Mouse (Mus musculus): ENCODE measurements around the gene Aoc3.
A peak's percentile ranks its signal among the peaks of the same experiment; 100 is the strongest.
"Not testable (repeated sequence)": the region's sequence is repeated elsewhere in the genome, so short reads cannot be mapped to it uniquely, and the experiment has no call there.

Gene Aoc3

GRCm38 (mm10) chr11:101328941-101329635 is 1.3 kb upstream of the Aoc3 start:
- DNase-seq (ENCODE audit: low spot score): no peak

DNA sequence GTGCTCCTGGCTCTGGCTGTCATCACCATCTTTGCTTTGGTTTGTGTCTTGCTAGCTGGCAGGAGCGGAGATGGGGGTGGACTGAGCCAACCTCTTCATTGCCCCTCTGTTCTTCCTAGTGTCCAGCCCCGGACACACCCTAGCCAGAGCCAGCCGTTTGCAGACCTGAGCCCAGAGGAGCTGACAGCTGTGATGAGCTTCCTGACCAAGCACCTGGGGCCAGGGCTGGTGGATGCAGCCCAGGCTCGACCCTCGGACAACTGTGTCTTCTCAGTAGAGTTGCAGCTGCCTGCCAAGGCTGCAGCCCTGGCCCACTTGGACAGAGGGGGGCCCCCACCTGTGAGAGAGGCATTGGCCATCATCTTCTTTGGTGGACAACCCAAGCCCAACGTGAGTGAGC is 556 bp downstream of the Aoc3 start:
- DNase-seq (ENCODE audit: low spot score): not testable (repeated sequence)

DNA sequence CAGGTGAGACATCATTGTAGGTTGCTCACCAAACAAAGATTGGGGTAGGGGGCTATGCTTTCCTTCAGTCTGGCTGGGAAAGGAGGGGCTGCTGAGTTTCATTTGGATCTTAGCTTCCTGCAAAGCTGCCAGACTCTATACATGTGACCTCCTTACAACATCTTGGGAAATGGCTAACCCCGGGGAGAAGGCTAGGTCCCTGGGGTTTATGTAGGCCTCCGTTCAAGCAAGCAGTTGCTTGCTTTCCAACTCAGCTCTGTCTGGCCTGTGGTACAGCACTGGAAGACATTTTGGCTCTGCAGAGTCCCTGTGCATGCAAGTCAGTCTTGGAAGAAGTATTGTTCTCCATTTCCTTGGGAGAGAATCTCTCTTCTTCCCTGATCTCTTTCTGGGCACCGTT is 2.1 kb downstream of the Aoc3 start:
- no peak for DNase-seq (ENCODE audit: low spot score)

DNA sequence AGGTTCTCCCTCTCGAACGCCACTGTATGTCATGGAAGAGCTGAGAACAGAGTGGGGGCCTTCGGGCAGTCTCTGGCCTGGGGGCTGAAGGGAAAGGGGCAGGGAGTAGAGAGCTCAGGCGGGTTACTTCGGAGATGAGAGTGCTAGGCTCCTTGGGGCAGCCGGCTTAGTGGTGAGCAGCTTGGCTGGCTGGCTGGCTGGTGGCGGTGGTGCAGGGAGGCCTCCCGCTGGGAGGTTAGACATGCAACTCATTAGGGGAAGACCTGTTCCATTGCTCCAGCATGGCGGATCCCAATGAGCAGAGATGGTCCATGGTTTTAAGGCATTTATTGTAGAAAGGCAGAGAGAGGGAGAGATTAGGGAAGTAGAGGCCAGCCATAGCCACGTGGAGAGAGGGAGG is 3.6 kb downstream of the Aoc3 start:
- DNase-seq (ENCODE audit: low spot score): peak; percentile 37

GRCm38 (mm10) chr11:101334516-101334915 is 4.1 kb downstream of the Aoc3 start:
- DNase-seq (ENCODE audit: low spot score): peak; percentile 24

GRCm38 (mm10) chr11:101335685-101336084 is 5.3 kb downstream of the Aoc3 start:
- DNase-seq (ENCODE audit: low spot score): no peak

GRCm38 (mm10) chr11:101338123-101338760 is 7.8 kb downstream of the Aoc3 start:
- DNase-seq (ENCODE audit: low spot score): peak; percentile 80

GRCm38 (mm10) chr11:101347083-101347775 is 16.8 kb downstream of the Aoc3 start:
- no peak for DNase-seq (ENCODE audit: low spot score)

- DNase-seq (ENCODE audit: low spot score): no peak
These were observed 18.4 kb downstream of the Aoc3 start for GRCm38 (mm10) chr11:101348774-101349173.

DNA sequence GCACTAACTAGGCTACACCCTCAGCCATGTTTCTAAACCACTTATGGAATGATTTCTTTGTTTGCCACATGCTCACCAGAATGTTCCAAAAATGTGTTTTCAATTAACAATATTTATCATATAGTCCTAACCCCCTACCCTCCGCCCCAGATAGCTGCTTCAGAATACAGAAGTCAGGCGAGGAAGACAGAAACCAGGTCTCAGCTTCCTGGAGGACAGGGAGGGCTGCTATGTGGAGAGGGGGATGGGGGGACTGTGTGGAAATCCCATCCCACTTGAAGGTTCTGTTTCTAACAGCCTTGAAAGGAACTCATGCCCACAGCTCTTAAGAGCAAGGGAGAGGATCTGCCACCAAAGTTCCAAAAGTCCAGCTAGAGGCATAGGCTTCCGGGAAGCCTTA is 18.8 kb downstream of the Aoc3 start:
- DNase-seq (ENCODE audit: low spot score): no peak

- DNase-seq (ENCODE audit: low spot score): no peak
These were observed 20.8 kb downstream of the Aoc3 start for GRCm38 (mm10) chr11:101351100-101351720.

DNA sequence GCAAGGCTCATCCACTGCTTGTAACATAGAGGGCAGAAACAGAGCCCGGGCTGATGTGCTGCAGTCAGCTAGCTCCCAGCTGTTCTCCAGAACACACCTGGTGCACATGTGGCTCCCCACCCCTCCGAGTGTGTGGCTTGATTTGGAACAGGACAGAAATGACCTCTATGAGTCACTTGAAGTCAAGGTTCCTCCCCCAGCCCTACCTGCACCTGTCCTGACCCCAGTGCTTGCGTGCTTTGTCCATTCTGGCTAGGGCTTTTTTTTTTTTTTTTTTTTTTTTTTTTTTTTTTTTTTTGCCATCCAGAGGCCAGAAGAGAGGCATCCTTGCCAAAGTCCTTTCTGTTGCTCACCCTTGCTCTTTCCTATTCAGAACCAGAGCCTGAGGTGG is 21.3 kb downstream of the Aoc3 start:
- no peak for DNase-seq (ENCODE audit: low spot score)

DNA sequence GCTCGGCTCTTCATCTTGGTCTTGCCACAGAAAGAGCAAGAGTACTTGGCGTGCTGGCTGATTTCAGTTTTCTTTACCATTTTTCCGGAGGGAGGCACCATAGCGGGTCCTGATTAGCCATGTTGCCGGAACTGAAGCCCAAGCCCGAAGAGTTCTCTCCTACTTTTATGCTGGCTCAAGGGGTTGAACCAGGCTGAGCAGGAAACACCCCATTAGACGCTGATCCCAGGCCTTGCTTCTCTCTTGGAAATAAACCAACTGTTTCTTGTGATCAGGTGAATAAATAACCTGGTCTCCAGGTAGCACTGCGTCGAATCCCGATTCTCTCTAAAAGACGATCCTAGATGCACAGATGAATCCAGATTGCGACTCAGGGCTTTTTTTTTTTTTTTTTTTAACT is 23.0 kb downstream of the Aoc3 start:
- DNase-seq (ENCODE audit: low spot score): no peak

GRCm38 (mm10) chr11:101354438-101355010 is 24.1 kb downstream of the Aoc3 start:
- DNase-seq (ENCODE audit: low spot score): no peak

DNA sequence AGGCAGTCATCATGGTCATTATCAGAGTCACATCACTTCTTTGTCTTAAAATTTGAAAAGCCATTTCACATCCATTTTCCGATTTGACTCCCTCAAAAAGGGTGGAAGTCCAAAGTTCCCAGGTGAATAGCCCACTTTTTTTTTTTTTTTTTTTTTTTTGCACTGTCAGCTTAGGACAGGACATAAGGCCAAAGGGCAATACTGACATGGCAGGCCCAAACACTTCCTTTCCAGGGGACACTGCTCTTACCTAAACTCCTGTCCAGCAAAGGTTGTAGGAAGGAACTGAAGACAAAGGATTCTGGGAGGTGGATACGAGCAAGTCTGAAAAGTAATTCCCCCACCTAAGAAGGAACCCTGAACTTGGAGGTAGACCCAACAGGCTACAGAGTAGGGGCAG is 25.5 kb downstream of the Aoc3 start:
- DNase-seq (ENCODE audit: low spot score): no peak

DNA sequence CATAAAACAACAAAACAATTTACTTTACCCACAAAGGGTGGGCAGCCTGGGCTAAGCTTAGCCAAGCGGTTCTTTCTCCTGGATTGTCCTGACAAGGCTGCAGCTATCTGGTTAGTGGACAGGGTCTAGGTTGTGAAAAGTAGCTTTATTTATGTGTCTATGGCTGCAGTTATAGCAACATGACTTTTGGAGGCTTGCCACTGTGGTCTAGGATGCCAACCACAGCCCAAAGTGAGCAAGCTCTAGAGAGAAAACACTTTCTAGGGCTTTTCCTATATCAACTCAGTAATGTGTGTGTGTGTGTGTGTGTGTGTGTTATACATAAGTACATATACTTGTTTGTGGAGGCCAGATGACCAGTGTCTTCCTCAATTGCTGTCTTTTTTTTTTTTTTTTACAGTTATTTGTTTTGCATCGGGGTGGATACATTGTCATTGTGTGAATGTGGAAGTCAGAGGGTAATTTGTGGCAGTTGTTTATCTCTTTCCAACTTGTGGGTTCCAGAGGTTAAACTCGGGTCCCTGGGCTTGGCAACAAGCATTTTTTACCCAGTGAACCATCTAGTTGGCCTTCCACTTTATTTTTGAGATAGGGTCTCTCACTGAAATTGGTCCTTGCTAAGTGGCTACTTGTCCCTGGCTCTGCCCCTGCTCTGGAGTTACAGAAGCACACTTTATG is 27.2 kb downstream of the Aoc3 start:
- no peak for DNase-seq (ENCODE audit: low spot score)

DNA sequence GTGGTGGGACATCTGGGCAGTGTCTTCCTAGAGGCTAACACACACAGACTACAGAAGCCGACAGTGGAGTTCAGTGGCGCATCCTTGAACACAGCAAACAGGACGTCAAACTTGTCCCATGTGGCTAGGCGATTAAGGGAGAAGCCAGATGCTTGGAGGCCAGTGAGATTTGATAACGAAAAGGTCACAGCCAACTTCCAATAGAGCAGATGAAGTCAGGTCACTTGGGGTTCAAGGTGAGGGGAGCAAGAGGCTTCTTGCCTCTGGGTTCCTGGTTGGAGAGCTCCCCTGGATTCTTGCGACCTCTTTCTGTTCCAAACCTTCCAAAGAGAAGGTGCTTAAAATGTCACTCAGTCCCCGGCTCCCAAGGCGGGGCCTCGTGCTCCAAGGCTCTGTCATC is 29.4 kb downstream of the Aoc3 start:
- DNase-seq (ENCODE audit: low spot score): no peak

DNA sequence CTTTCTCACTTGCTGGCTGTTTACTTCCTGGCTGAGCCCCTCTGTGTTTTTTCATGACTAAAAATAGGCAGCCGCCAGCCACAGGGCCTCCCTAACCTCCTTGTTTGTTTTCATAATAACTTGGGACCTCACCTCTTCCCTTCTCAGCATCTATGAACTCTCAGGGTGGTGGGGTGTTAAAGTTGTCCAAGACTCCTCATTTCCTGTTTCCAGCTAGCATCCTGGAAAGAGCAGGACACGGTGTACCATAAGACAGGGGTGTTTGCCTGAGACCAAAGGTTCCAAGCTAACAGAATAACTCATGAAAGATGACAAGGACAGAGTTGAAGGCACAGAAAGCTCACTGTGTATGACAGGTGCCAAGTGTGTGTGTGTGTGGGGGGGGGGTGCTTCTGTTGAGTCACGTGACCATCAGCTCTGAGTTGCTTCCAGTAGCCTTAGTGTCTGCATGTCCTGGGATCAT is 30.3 kb downstream of the Aoc3 start:
- no peak for DNase-seq (ENCODE audit: low spot score)

GRCm38 (mm10) chr11:101364531-101364931 is 34.1 kb downstream of the Aoc3 start:
- no peak for DNase-seq (ENCODE audit: low spot score)

GRCm38 (mm10) chr11:101367326-101367935 is 37.0 kb downstream of the Aoc3 start, which contains the start of gene G6pc:
G6pc (plus strand) TSS chr11:101367561.
- no peak for DNase-seq (ENCODE audit: low spot score)

GRCm38 (mm10) chr11:101370141-101370540 is 39.7 kb downstream of the Aoc3 start:
- no peak for DNase-seq (ENCODE audit: low spot score)
